Mouse (Mus musculus): Measurements from ENCODE around the gene Vdac1. TPM values are rescaled to one million over a fixed set of nuclear protein-coding genes. Genes with fewer than 3 reads are reported as not detected.

The Vdac1 gene
- 259 and 341 TPM in 2 replicates for polyA plus RNA-seq (2012; rRNA removed)

GRCm38 (mm10) chr11:52360471-52361277 is at the start of gene Vdac1:
TSS of gene Vdac1 (plus strand) at chr11:52360860.
- Histone ChIP-seq H3K27ac (ENCODE audit: insufficient read depth, low read depth, low read length) (peak within 1 kb of the TSS; percentile 99), H3K27me3 (replicated peaks; ENCODE audit: control insufficient read depth, insufficient read depth, low read length) (no peaks in the 10 kb centered on the region), H3K4me3 (ENCODE audit: insufficient read depth, low read depth, low read length) (peak within 1 kb of the TSS; percentile 82), H3K36me3 (ENCODE audit: control insufficient read depth, insufficient read depth, low read length) (no peaks in the 10 kb centered on the region), H3K4me1 (ENCODE audit: control insufficient read depth, insufficient read depth, low read length) (peaks cover 25% of the 10 kb centered on the region)
- DNase-seq: peak; percentile 92
- WGBS: under 1% methylated on average over 83 of the region's 84 CpGs
- TF ChIP-seq CTCF (conservative IDR thresholded peaks at IDR 0.05; ENCODE audit: insufficient read depth, insufficient read length, low read depth, low read length) (no peak), POLR2A (IDR thresholded peaks at IDR 0.05; ENCODE audit: low read depth, low read length) (peak; percentile 18)

- TF ChIP-seq CTCF (conservative IDR thresholded peaks at IDR 0.05; ENCODE audit: insufficient read depth, insufficient read length, low read depth, low read length) (no peak; the same call in 1 of the 2 replicates), POLR2A (IDR thresholded peaks at IDR 0.05; ENCODE audit: low read depth, low read length) (no peak)
- Histone ChIP-seq H3K27ac (ENCODE audit: insufficient read depth, low read depth, low read length) (no peak overlapping the region), H3K36me3 (ENCODE audit: control insufficient read depth, insufficient read depth, low read length) (no peaks in the 10 kb centered on the region), H3K27me3 (replicated peaks; ENCODE audit: control insufficient read depth, insufficient read depth, low read length) (no peaks in the 10 kb centered on the region), H3K4me1 (ENCODE audit: control insufficient read depth, insufficient read depth, low read length) (no peaks in the 10 kb centered on the region), H3K4me3 (ENCODE audit: insufficient read depth, low read depth, low read length) (no peak overlapping the region)
- WGBS: 21% methylated on average over 26 of the region's 26 CpGs
- peak; percentile 39 for DNase-seq
Measured at GRCm38 (mm10) chr11:52314102-52314793, 46.4 kb upstream of the Vdac1 start.

GRCm38 (mm10) chr11:52318445-52318844 is 42.2 kb upstream of the Vdac1 start:
- no peak for DNase-seq

GRCm38 (mm10) chr11:52319664-52320063 is 41.0 kb upstream of the Vdac1 start:
- H3K27me3 ChIP-seq (replicated peaks; ENCODE audit: control insufficient read depth, insufficient read depth, low read length): no peaks in the 10 kb centered on the region
- H3K36me3 ChIP-seq (ENCODE audit: control insufficient read depth, insufficient read depth, low read length): no peaks in the 10 kb centered on the region
- WGBS: 84% methylated on average over 4 of the region's 4 CpGs
- TF ChIP-seq POLR2A (IDR thresholded peaks at IDR 0.05; ENCODE audit: low read depth, low read length): no peak
- TF ChIP-seq CTCF (conservative IDR thresholded peaks at IDR 0.05; ENCODE audit: insufficient read depth, insufficient read length, low read depth, low read length): no peak
- H3K4me1 ChIP-seq (ENCODE audit: control insufficient read depth, insufficient read depth, low read length): no peaks in the 10 kb centered on the region
- no peak overlapping the region for H3K27ac ChIP-seq (ENCODE audit: insufficient read depth, low read depth, low read length)
- no peak for DNase-seq
- H3K4me3 ChIP-seq (ENCODE audit: insufficient read depth, low read depth, low read length): no peak overlapping the region

More at GRCm38 (mm10) chr11:52318445-52318844, 42.2 kb upstream of the Vdac1 start:
- no peak for TF ChIP-seq CTCF (conservative IDR thresholded peaks at IDR 0.05; ENCODE audit: insufficient read depth, insufficient read length, low read depth, low read length)
- no peaks in the 10 kb centered on the region for H3K4me1 ChIP-seq (ENCODE audit: control insufficient read depth, insufficient read depth, low read length)
- no peak overlapping the region for H3K27ac ChIP-seq (ENCODE audit: insufficient read depth, low read depth, low read length)
- WGBS: 76% methylated on average over 13 of the region's 13 CpGs
- H3K27me3 ChIP-seq (replicated peaks; ENCODE audit: control insufficient read depth, insufficient read depth, low read length): no peaks in the 10 kb centered on the region
- no peak overlapping the region for H3K4me3 ChIP-seq (ENCODE audit: insufficient read depth, low read depth, low read length)
- no peaks in the 10 kb centered on the region for H3K36me3 ChIP-seq (ENCODE audit: control insufficient read depth, insufficient read depth, low read length)

GRCm38 (mm10) chr11:52320529-52320928 is 40.1 kb upstream of the Vdac1 start:
- no peak for TF ChIP-seq CTCF (conservative IDR thresholded peaks at IDR 0.05; ENCODE audit: insufficient read depth, insufficient read length, low read depth, low read length)
- no peak for TF ChIP-seq POLR2A (IDR thresholded peaks at IDR 0.05; ENCODE audit: low read depth, low read length)
- DNase-seq: no peak
- Histone ChIP-seq H3K4me3 (ENCODE audit: insufficient read depth, low read depth, low read length) (no peak overlapping the region), H3K27me3 (replicated peaks; ENCODE audit: control insufficient read depth, insufficient read depth, low read length) (no peaks in the 10 kb centered on the region; the same call in 1 of the 2 replicates), H3K4me1 (ENCODE audit: control insufficient read depth, insufficient read depth, low read length) (no peaks in the 10 kb centered on the region), H3K36me3 (ENCODE audit: control insufficient read depth, insufficient read depth, low read length) (no peaks in the 10 kb centered on the region), H3K27ac (ENCODE audit: insufficient read depth, low read depth, low read length) (no peak overlapping the region)
- WGBS: 95% methylated on average over 4 of the region's 4 CpGs

- H3K27ac ChIP-seq (ENCODE audit: insufficient read depth, low read depth, low read length): no peak overlapping the region
Measured at GRCm38 (mm10) chr11:52321540-52321939, 39.1 kb upstream of the Vdac1 start.

More at GRCm38 (mm10) chr11:52321540-52321939, 39.1 kb upstream of the Vdac1 start:
- 55% methylated on average over 3 of the region's 3 CpGs for WGBS
- no peak for TF ChIP-seq POLR2A (IDR thresholded peaks at IDR 0.05; ENCODE audit: low read depth, low read length)
- no peak for TF ChIP-seq CTCF (conservative IDR thresholded peaks at IDR 0.05; ENCODE audit: insufficient read depth, insufficient read length, low read depth, low read length)
- Histone ChIP-seq H3K4me1 (ENCODE audit: control insufficient read depth, insufficient read depth, low read length) (no peaks in the 10 kb centered on the region), H3K27me3 (replicated peaks; ENCODE audit: control insufficient read depth, insufficient read depth, low read length) (peaks cover 1% of the 10 kb centered on the region; the same call in 1 of the 2 replicates), H3K4me3 (ENCODE audit: insufficient read depth, low read depth, low read length) (no peak overlapping the region), H3K36me3 (ENCODE audit: control insufficient read depth, insufficient read depth, low read length) (no peaks in the 10 kb centered on the region)
- no peak for DNase-seq
